Mouse (Mus musculus) right cerebral cortex, postnatal 14 days (tissue): Measurements from ENCODE around the gene Tex44.

Source experiments
- DNase-seq: peaks from one replicate; pipeline ENCODE4 v3.0.0; 2022

Tex44 gene

DNA sequence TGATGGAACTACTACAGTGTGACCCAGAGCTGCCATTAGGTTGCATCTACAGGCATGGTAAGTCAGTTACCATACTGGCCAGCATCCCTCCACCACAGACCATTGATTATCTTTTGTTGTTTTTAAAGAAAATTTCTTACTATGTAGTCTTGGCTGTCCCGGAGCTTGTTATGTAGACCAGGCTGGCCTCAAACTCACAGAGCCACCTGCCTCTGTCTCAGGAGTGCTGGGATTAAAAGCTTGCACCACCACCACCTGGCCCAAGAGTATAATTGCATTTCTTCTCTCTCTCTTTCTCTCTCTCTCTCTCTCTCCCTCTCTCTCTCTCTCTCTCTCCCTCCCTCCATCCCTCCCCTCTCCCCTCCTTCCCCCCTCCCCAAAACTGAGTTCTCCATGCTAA lies 1.8 kb upstream of the Tex44 start:
- DNase-seq: no peak

DNA sequence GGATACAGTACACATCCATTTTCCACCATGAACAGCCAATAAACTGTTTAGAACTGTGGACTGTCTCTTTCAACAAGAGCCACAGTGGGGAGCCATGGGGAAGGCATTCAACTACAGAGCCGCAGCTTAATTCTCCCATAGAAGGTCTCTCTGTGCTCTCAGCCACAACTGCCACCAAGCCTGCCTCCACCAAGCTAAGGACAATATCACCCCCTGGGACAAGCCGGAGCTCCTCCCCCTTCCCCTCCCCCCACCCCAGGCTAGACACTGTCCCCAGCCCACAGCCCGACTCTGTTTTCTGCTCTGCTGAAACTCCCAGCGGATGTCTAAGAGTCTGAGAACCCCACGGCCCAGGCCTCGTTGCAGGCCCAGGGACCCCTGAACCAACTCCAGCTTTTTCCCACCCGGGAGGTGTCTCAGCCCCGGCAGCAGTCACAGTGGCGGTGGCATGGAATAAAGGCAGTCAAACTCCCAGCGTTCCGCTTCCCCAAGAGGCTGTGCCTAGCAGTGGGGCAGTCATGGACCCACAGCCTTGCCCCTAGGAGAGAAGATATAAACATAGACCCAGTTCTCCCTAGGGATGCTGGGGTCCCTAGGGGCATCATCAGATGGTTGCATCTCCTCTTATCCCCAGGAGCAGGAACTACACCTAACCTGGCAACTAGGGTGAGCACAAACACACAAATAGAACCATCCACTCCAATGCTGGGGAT lies 1.1 kb upstream of the Tex44 start:
- DNase-seq: no peak

DNA sequence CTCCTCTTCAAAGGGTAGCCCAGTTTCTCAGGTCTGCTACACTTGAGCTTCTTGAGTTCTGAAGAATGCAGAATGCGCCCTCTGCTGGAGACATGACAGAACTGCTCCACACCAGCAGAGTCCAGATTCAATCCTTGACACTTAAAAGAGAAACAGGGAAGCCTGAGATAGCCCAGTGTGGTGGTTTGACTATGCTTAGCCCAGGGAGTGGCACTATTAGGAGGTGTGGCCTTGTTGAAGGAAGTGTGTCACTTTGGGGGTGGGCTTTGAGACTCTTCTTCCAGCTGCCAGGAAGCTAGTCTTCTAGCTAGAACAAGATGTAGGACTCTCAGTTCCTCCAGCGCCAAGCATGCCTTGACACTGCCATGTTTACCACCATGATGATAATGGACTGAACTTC lies 3.9 kb downstream of the Tex44 start:
- peak; percentile 80 for DNase-seq

DNA sequence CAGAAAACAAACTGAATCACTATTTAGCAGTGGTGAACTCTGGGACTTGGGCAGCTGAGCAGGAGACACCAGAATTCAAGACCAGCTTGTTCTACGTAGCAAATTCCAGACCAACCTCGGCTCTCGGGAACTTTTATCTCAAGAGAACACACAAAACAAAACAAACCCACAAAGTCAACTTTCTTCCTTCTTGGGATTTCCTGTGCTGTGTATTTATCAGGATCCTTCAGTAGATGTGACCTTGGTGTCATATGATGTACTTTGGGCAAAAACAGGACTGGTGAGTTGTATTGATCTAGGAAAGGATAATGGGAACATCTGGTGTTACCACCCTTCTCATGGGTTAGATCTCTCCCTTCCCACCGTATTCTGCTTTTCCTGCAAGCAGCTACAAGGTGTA lies 6.6 kb downstream of the Tex44 start:
- no peak for DNase-seq

DNA sequence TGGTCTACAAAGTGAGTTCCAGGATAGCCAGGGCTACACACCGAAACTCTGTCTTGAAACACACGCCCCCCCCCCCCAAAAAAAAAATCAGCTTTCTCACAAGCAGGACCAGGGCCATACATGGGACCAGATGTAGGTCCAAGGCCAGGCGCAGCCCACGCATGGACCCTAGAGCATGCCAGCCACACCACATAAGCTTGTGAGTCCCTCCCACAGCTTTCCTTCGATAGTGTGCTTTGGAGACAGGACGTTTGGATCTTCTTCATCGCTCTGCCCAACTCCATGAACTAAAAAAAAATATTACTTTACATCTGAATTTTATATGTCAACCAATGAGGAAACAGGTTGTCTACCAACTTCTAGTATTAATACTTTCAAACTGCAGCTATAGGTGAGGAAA lies 7.2 kb downstream of the Tex44 start:
- no peak for DNase-seq

DNA sequence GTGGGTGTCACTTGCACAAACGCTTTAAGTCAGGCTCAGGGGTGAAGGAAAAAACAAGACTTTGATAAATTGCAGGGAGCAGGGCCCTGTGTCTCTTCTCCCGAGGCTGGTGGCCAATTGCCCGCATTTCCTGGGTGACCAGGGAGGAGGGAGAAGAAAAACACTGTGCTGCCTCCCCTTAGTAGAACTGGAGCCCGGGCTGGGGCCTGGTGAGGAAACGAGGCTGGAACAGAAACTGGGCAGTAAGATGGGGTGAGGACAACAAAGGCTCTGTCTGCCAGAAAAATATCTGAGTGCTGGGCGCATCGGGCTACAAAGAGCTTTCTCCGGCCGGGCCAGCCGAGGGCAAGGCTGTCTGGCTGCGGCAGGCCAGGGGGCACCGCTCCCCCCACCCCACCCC lies 7.9 kb downstream of the Tex44 start:
- DNase-seq: peak; percentile 65

DNA sequence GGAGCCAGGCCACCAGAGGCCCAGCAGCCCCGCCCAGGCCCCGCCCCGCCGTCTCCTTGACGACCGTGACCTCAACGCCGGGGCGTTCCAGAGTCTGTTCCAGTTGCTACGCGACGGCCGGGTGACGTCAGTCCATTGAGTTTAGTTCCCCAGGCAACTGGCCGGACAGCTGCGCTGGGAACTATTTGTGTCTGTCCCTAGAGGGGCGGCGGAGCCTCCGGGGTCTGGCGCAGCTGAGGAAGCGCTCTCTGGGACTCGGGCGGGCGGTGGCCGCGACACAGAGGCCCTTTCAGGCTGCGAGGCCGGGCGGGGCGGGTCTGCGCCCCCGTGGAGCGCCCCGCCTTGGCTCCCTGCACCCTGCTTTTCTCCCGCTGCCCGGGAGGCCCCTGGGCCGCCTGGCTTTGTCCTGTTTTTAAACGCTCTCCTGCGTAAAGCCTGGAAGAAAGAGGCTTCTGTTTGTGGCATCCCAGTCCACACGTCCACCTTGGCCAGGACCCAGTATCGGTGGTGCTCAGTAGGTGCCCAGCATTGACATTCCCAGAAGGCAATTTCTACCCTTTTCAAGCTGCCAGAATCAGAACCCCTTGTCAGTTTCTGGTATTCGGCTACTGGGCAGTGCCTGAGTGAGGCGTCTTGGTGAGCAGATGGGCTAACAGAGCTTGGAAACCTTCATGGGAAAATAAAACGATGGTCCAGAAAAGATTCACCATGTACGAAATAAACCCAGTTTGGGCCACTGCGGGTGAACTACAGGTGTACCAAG lies 8.5 kb downstream of the Tex44 start:
- DNase-seq: peak; percentile 99

DNA sequence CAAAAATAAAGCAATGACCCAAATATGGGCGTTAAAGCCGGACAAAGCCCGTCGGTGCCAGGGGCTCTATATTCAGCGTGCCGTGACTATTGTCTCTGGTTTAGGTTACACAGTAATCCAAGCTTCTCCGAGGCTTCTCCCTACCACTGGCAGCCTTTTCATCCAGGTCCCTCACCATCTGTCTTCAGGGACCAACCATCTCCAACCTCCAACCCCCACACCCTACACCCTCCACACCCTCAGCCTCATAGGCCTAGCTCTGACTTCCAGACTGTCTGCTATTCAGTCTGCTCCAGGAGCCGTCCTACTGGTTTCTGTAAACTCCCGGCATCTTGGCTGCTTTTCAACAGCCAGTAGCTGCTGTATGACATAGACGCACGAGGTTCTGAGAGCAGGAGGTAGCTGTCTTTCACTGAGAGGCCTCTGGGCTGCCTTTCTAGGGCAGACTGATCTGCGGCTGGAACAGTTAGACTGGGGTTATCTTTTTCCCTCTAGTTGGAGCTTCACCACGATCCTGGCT lies 9.2 kb downstream of the Tex44 start:
- peak; percentile 62 for DNase-seq

DNA sequence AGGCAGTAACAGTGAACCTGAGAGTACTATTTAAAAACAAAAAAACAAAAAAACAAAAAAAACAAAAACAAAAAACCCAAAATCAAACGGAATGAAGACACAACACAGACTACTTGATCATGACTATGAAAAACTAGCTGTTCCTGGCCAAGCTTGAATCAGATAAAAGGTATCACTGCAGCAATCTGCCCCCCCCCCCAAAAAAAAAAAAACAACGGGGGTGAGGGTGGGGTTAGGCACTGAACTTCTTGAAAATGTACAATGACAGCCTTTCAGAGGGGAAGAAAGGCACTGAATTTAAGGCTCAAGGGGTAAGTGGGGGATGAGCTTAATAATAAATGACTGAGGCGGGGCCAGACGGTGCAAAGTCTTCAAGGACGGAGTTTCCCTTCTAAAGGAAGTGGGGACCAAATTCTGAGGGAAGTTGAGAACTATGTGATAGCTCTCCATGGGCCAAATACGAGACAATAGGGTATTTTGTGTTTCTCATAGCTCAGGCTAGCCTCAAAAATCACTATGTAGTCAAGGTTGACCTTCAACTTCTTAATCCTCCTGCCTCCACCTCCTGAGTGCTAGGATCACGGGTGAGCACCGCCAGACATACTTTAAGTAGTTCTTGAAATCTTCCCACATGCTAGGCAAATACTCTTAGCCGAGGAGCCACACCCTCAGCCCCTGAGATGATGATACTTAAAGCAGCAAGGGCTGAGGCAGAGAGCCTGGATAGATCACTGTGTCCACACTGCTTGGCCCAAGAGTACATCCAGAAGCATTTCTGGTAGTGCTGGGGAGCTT lies 11.3 kb downstream of the Tex44 start:
- no peak for DNase-seq

DNA sequence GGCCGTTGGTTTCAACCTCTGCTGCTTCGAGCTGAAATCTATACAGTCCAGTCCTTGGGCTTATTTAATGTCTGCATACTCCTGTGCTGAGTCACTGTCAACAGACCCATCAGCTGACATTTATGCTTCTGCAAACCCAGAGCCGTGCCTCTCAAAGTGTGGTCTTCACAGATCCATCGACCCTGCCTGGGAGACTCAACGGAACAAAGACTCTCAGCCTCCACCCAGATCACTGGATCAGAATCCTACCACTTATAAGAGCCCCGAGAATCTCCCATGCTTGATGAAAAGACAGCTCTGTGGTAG lies 11.8 kb downstream of the Tex44 start:
- DNase-seq: no peak

DNA sequence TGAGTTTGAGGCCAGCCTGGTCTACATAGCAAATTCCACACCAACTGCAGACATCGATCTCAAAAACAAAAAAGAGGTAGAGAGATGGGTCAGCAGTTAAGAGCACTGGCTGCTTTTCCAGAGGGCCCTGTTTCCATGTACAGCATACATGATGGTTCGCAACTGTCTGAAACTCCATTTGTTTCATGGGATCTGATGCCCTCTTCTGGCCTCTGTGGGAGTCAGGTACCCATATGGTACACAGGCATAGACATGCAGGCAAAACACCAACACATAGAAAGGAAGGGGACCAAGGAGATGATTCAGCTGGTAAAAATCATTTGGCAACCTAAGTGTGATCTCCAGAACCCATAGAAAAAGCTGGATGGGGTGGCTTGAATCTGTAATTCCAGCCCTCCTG lies 12.4 kb downstream of the Tex44 start:
- DNase-seq: no peak

DNA sequence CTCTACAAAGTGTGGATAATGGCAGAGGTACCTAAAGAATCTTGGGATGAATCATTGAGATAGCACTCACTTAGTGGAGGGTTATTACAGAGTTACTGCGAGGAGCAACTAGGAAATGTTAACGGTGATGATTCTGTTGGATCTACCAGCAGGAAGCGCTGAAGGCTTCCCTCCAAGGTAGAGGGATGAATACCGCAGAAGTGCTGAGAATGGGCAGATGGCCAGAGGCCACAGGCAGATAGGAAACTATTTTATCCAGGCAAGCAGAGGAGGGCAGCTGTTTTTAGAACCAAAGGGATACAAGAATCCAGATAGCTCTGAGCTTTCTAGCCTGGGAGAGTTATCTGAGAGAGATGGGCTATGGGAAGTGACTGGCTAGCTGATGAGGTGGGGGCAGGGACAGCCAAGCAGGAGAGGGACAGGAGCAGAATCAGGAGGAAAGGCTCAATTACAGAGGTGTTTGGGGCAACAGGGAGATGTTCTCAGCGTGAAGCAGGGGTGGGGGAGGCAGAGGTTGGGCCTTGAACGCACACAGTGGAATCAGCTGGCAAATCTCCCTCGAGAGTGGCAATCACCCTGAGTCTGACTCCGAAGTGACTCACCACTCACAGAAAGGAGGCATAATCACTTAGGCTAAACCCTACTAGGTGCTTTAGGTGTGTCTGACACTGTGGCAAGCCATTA lies 13.5 kb downstream of the Tex44 start:
- DNase-seq: no peak

DNA sequence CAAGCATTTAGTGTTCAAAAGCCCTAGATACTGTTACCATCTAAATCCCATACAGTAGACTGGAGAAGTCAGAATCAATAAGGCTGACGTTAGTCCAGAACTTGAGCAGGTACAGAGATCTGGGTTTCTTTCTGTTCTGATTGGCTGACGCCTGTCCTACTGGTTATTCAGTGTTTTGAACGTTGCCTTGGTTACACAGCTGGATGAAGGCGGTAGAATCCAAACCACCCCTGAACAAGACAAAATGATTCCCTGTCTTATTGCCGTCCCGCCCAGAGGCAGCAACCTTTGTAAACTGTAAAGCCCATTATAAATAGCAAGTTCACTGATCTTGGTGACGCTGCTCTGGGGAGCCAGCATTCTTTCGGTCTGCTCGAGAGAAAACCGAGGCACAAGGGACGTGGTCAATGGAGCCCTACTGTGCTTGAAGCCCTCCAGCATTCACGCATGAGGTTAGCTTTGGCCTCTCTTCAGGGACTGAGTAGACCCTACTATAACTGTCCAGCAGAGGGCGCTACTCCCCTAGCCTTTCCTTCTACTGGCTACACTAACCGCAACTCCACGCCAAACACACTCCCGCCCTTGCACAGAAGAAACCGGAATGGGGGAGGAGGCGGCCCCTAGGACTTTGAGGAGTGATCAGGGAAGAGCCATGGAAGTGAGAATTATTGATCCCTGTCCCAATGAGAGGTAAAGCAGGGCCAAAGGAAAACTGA lies 14.2 kb downstream of the Tex44 start:
- peak; percentile 97 for DNase-seq

DNA sequence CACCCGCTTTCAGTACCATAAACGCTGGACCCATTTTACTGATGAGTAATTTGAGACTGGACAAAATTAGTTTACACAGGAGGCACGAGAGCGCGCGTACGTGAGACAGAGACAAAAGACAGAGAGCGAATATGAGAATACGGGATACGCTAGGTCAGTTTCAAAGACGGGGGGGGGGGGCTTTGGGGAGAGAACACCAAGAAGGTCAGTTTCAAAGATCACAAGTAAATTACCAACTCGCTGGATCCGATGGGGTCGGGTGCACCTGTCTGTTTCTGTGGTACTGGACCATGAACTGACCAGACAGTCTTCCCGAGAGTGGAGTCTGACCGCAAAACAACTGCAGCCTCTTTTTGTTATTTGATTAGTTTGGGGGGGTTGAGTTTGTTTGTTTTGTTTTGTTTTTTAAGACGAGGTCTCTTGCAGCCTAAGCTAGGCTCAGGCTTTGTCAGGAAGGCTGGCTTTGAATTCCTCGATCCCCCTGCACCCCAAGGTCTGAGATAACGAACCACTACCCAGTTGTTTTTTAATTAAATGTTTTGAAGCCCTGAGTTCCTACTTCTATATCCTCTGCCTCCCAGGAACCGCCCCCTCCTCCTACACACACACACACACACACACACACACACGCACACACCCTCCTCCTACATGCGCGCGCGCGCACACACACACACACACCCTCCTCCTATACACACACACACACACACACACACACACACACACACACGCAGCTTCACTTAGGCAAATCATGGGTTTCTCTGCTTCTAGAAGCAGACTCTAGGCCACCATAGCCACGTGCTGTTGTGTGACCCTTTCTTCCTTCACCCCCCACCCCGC lies 15.0 kb downstream of the Tex44 start:
- DNase-seq: peak; percentile 63

DNA sequence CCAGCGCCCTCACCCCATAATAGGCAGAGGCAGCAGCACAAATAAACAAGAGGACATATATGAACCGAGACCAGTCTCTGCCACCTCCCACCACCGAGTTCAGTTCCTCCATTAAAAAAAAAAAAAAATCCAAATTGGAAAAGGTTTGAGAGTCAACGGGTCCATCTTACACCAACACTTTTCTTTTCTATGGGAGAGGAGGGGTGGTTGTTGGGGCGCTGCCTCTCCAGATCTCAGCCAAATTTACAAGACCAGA lies 15.5 kb downstream of the Tex44 start:
- no peak for DNase-seq

DNA sequence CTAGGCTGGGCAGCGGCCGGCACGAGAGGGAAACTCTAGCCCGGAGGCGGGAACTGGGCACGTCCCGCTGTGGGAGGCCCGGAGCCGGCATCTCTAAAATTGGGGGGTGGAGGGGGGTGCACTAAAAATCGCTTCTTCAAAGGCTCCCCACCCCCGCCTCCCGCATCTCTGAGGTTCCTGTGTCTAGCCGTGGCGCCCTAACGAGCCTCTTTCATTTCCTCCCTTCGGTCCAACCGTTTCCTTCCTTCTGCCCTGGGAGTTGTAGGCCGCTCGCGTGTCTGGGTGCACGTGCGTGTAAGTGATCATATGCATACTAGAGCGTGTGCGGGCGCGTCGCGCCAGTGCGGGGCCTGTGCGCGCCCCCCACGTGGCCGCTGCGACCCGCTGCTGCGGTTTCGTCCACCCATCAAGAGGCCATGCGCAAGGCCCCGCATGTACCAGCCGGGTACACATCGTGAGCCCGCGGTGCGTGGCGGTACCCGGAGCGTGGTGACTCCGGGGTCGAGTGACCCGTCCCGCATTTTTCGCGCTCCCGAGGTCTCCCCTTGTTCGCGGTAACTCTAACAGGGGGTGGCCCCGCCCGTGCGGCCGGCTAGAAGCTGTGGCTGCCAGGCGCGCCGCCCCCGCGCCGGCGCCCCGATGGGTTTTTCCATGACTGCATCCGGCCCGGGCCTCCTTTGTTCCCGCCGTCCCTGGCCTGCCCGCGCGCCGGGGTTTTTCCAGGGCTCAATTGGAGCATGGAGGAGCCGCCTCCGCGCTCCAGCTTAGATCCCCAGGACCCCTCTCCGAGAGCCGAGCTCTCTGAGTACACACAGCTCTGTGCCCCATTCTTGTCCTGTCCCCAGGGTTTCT lies 16.1 kb downstream of the Tex44 start:
- peak; percentile 83 for DNase-seq

DNA sequence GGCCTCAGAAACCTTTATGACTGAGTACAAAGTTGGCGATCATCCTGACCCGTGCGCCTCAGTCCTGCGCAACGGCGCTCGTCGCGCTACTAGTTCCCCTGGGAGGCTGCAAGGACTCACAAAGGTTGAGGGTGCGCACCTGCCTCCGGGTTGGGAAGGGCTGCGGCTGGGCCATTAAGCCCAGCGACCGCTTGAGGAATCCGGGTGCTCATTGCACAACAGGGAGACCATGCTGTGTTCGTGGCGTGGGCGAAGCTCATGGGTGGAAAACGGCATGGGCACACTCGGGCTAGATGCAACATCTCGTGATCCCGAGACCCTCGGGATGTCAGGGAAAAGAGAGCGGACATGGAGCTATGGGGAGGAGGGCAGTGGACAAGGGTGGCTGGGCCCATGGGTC lies 16.7 kb downstream of the Tex44 start:
- DNase-seq: no peak

DNA sequence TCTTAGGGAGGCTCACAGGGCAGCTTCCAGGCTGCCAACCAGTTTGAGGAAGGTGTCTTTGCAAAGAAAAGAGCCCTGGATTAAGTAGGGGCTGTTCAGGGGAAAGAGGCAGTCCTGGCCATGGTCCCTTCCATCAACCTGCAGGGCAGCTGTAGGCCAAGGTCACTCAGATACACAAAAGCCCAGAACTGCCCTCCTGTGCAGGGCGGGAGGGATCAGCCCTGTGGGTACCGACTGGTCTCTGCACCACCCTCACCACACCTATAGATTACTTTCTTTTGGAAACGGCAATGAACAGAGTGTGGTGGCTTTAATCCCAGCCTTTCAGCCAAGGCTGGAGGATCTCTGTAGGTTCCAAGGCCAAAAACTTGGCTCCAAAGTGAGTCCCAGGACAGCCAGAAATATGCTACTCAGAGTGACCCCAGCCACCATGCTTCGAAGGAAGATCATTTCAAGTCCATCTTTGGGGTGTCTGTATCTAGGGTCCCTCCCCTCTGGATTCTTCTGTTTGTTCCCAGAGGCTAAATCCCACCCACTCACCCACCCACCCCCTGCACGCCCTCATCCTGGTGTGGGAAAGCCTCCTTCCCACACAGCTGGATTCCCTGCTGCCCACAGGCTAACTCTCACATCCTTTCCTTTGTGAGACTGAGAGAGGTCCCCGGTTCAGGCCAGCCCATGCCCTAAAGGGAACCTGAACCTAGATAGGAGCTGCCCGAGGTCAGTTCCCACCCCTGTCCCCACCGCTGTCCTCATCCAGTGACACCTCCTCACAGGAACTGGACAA lies 17.4 kb downstream of the Tex44 start:
- DNase-seq: no peak

DNA sequence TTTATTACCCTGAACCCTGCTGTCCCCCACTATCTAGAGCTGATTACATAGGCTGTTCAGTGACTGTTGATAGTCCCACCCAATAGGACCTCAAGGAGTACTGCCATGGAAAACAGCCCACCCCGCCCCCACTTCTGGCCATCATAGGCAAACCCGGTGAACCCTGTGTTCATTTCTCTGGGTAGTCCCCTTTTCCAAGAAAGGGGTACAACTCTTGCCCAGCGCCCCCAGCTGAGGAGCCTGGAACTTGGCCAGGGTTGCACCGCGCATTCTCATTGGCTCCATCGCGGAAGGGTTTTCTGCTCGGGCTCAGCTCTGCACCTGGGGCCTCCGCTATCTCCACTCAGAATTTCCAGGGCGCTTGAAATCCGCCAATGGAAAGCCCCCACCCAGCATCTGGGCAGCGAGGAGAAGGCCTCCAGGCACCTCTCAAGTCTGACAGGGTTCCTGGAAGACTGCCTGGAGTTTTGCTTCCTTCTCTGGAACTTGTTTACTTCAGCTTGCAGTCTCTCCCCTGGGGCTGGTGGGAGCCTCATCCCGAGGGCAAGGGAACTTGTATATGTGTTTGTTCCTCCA lies 21.6 kb downstream of the Tex44 start:
- no peak for DNase-seq

DNA sequence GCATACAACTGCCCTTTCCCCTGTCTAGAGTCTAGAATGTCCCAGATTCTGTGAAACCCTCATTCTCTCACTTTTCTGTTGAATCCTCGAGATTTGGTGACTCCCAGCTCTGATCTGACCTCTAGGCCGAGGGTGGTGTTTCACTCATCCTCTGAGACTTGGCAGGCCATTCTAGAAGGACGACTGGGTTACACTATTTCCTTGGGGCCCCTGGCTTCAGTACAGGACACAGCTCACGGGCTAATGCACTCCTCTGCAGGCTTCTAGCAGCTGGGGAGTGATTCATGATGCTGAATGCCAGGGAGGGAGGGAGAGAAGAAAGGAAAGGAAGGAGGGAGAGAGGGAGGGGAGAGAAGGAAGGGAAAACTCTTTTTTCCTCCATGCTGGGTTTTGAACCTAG lies 22.1 kb downstream of the Tex44 start:
- DNase-seq: no peak
